ENCODE assay signal across 15 mouse cellular contexts in genomic region chr14:121983009-121983933, GRCm38 (mm10). TPM values are rescaled to one million over a fixed set of nuclear protein-coding genes. Genes with fewer than 3 reads are reported as not detected.
A peak's percentile ranks its signal among the peaks of the same experiment; 100 is the strongest.
DNase-seq lines count a peak whose midpoint lies in the region; ATAC-seq lines count a peak whose summit lies in the region.
"Had no signal": no experiment of that assay in that cellular context is flagged by ENCODE, and none has a peak within 500 bp of the region (broad histone marks: within the 10 kb centered on the region; RNA-seq: fewer than 3 reads in every experiment).

No protein-coding gene starts in this region.

- H3K4me3 ChIP-seq in heart, embryonic 14.5 days (ENCODE audit: control insufficient read depth in 1 of 2, insufficient read depth in 1 of 2, low read depth in 1 of 2, low read length in 2 of 2): no peak overlapping the region
- no peak overlapping the region for H3K4me3 ChIP-seq in intestine, embryonic 16.5 days (ENCODE audit: low read length)
- no peak overlapping the region for H3K4me3 ChIP-seq in liver, embryonic 15.5 days (replicated peaks)
- H3K4me3 ChIP-seq in hindbrain, embryonic 10.5 days: no peak overlapping the region
- no peak overlapping the region for H3K4me3 ChIP-seq in forebrain, embryonic 12.5 days (replicated peaks)
- H3K4me3 ChIP-seq: midbrain, embryonic 15.5 days had no signal

- no peak for DNase-seq in heart, postnatal 14 days
- DNase-seq in layer of hippocampus, adult 8-10 months (ENCODE audit: low spot score in 2 of 2): no peak
- no peak for DNase-seq in hindbrain, embryonic 10.5 days (ENCODE audit: low spot score)
- DNase-seq: adrenal gland, postnatal 25 days; cerebellum, adult 9-11 months; left cerebral cortex, postnatal 4 days; spleen, adult 18-20 months had no signal

- no peak overlapping the region for H3K9ac ChIP-seq in heart, embryonic 14.5 days (ENCODE audit: low read length)
- no peak overlapping the region for H3K9ac ChIP-seq in intestine, embryonic 16.5 days (ENCODE audit: low read depth, low read length)
- no peak overlapping the region for H3K9ac ChIP-seq in liver, embryonic 15.5 days
- H3K9ac ChIP-seq in forebrain, embryonic 12.5 days: no peak overlapping the region
- H3K9ac ChIP-seq: midbrain, embryonic 15.5 days had no signal

- peak overlapping the region; percentile 12; the same call in 1 of the 2 replicates for H3K4me2 ChIP-seq in heart, embryonic 14.5 days (ENCODE audit: low read length)
- 0 out of 2 replicates have a peak overlapping the region, but pooled peaks have one; percentile 17 for H3K4me2 ChIP-seq in intestine, embryonic 16.5 days (ENCODE audit: low read depth, low read length)
- no peak overlapping the region for H3K4me2 ChIP-seq in liver, embryonic 15.5 days
- H3K4me2 ChIP-seq in forebrain, embryonic 12.5 days: no peak overlapping the region
- H3K4me2 ChIP-seq: midbrain, embryonic 15.5 days had no signal

- peak; percentile 46; the same call in 1 of the 2 replicates for ATAC-seq in heart, embryonic 14.5 days (ENCODE audit: insufficient number of reproducible peaks, insufficient read depth, low FRiP score, low read depth)
- ATAC-seq in activated CD4-positive, CD25-positive, alpha-beta regulatory T cell, adult 4 months: peak; percentile 24
- ATAC-seq in intestine, embryonic 16.5 days: peak; percentile 83
- ATAC-seq in liver, embryonic 15.5 days (ENCODE audit: insufficient read depth): 0 out of 2 replicates have a peak, but pooled peaks have one; percentile 44
- no peak for ATAC-seq in forebrain, embryonic 12.5 days (ENCODE audit: low FRiP score)
- ATAC-seq: midbrain, embryonic 15.5 days had no signal

- no peaks in the 10 kb centered on the region for H3K9me3 ChIP-seq in heart, embryonic 14.5 days (ENCODE audit: control insufficient read depth, low read length)
- no peaks in the 10 kb centered on the region for H3K9me3 ChIP-seq in intestine, embryonic 16.5 days (ENCODE audit: control insufficient read depth, low read length)
- H3K9me3 ChIP-seq in liver, embryonic 15.5 days (replicated peaks): no peaks in the 10 kb centered on the region
- no peaks in the 10 kb centered on the region for H3K9me3 ChIP-seq in hindbrain, embryonic 10.5 days
- no peaks in the 10 kb centered on the region for H3K9me3 ChIP-seq in forebrain, embryonic 12.5 days
- H3K9me3 ChIP-seq: midbrain, embryonic 15.5 days had no signal

- H3K27me3 ChIP-seq in heart, embryonic 14.5 days (ENCODE audit: control insufficient read depth, insufficient read depth, low read length): no peaks in the 10 kb centered on the region
- no peaks in the 10 kb centered on the region for H3K27me3 ChIP-seq in intestine, embryonic 16.5 days (replicated peaks; ENCODE audit: control insufficient read depth, insufficient read depth, low read length)
- H3K27me3 ChIP-seq in liver, embryonic 15.5 days: no peaks in the 10 kb centered on the region
- H3K27me3 ChIP-seq in hindbrain, embryonic 10.5 days (ENCODE audit: insufficient read depth, poor library complexity, severe bottlenecking): no peaks in the 10 kb centered on the region
- H3K27me3 ChIP-seq in forebrain, embryonic 12.5 days: no peaks in the 10 kb centered on the region
- H3K27me3 ChIP-seq: midbrain, embryonic 15.5 days had no signal

- 37% methylated on average over 8 of the region's 8 CpGs for WGBS in heart, embryonic 14.5 days
- WGBS in intestine, embryonic 16.5 days: 50% methylated on average over 8 of the region's 8 CpGs
- 33% methylated on average over 8 of the region's 8 CpGs for WGBS in liver, embryonic 15.5 days (ENCODE audit: insufficient replicate concordance)
- WGBS in hindbrain, embryonic 10.5 days: 79% methylated on average over 8 of the region's 8 CpGs
- 74% methylated on average over 8 of the region's 8 CpGs for WGBS in forebrain, embryonic 12.5 days

- peaks cover 6 to 12% of the 10 kb centered on the region in 2 experiments for H3K4me1 ChIP-seq in heart, embryonic 14.5 days (ENCODE audit: control insufficient read depth in 2 of 2, insufficient read depth in 2 of 2, low read length in 2 of 2)
- H3K4me1 ChIP-seq in intestine, embryonic 16.5 days (ENCODE audit: control insufficient read depth, insufficient read depth, low read length): 0 out of 2 replicates have a peak, but pooled peaks cover 4% of the 10 kb centered on the region
- peaks cover 18% of the 10 kb centered on the region for H3K4me1 ChIP-seq in liver, embryonic 15.5 days (replicated peaks)
- H3K4me1 ChIP-seq in hindbrain, embryonic 10.5 days (replicated peaks): 0 out of 2 replicates have a peak, but pooled peaks cover 5% of the 10 kb centered on the region
- H3K4me1 ChIP-seq in forebrain, embryonic 12.5 days: no peaks in the 10 kb centered on the region
- H3K4me1 ChIP-seq: midbrain, embryonic 15.5 days had no signal

- intact Hi-C loops in heart, postnatal 14 days (cut with DNase I): no loop called here

- H3K36me3 ChIP-seq in heart, embryonic 14.5 days (ENCODE audit: control insufficient read depth, insufficient read depth, low read length): no peaks in the 10 kb centered on the region
- no peaks in the 10 kb centered on the region for H3K36me3 ChIP-seq in intestine, embryonic 16.5 days (ENCODE audit: control insufficient read depth, insufficient read depth, low read length)
- H3K36me3 ChIP-seq in liver, embryonic 15.5 days (replicated peaks): no peaks in the 10 kb centered on the region
- no peaks in the 10 kb centered on the region for H3K36me3 ChIP-seq in hindbrain, embryonic 10.5 days
- H3K36me3 ChIP-seq in forebrain, embryonic 12.5 days (replicated peaks): no peaks in the 10 kb centered on the region
- H3K36me3 ChIP-seq: midbrain, embryonic 15.5 days had no signal

- H3K27ac ChIP-seq in heart, embryonic 14.5 days (replicated peaks in 1 of 2; ENCODE audit: control insufficient read depth in 1 of 2, insufficient read depth in 1 of 2, low read depth in 2 of 2, low read length in 2 of 2): peak overlapping the region; percentile 61 to 68
- peak overlapping the region; percentile 63; the same call in 1 of the 2 replicates for H3K27ac ChIP-seq in intestine, embryonic 16.5 days (ENCODE audit: low read length)
- H3K27ac ChIP-seq in liver, embryonic 15.5 days (replicated peaks): 0 out of 2 replicates have a peak overlapping the region, but pooled peaks have one; percentile 29
- no peak overlapping the region for H3K27ac ChIP-seq in hindbrain, embryonic 10.5 days
- no peak overlapping the region for H3K27ac ChIP-seq in forebrain, embryonic 12.5 days
- H3K27ac ChIP-seq: midbrain, embryonic 15.5 days had no signal

RNA-seq across cellular contexts. Expression of gene Gpr183, which starts 18.3 kb away (rescaled TPM):
- polyA plus RNA-seq in heart, embryonic 14.5 days (2014; fragmentation: Nextera tagmentation; extraction: Ambion mirVana): 1.9 and 2.4 TPM in 2 replicates
- total RNA-seq in heart, postnatal 14 days (2021): under 1 TPM; 0.54 to 0.67 TPM
- 100 to 1,000 TPM; 104 to 118 TPM for polyA plus RNA-seq in activated CD4-positive, CD25-positive, alpha-beta regulatory T cell, adult 4 months (2017; shearing (Covaris generic))
- polyA plus RNA-seq in intestine, embryonic 16.5 days (2015; fragmentation: Nextera tagmentation; extraction: Ambion mirVana): 3.7 and 4.1 TPM in 2 replicates
- 1.3 and 1.5 TPM in 2 replicates for polyA plus RNA-seq in liver, embryonic 15.5 days (2015; fragmentation: Nextera tagmentation; extraction: Ambion mirVana)
- total RNA-seq in layer of hippocampus, adult 8-10 months (2022): 1 to 10 TPM in 2 of 4 experiments, under 1 TPM in 2; 0.50 to 7.3 (median 2.6) TPM
- polyA plus RNA-seq in hindbrain, embryonic 10.5 days (2016; fragmentation: Nextera tagmentation; extraction: Ambion mirVana): 2.0 and 2.4 TPM in 2 replicates
- polyA plus RNA-seq in forebrain, embryonic 12.5 days (2016; fragmentation: Nextera tagmentation; extraction: Ambion mirVana): 1.4 and 1.8 TPM in 2 replicates

RNA-seq across cellular contexts. Expression of gene Timm8a2, which starts 51.2 kb away (rescaled TPM):
- polyA plus RNA-seq in heart, embryonic 14.5 days (2014; fragmentation: Nextera tagmentation; extraction: Ambion mirVana): not detected in 2 replicates
- total RNA-seq in heart, postnatal 14 days (2021): not detected
- polyA plus RNA-seq in activated CD4-positive, CD25-positive, alpha-beta regulatory T cell, adult 4 months (2017; shearing (Covaris generic)): not detected
- not detected in 2 replicates for polyA plus RNA-seq in intestine, embryonic 16.5 days (2015; fragmentation: Nextera tagmentation; extraction: Ambion mirVana)
- polyA plus RNA-seq in liver, embryonic 15.5 days (2015; fragmentation: Nextera tagmentation; extraction: Ambion mirVana): not detected in 2 replicates
- total RNA-seq in layer of hippocampus, adult 8-10 months (2022): not detected
- not detected in 2 replicates for polyA plus RNA-seq in hindbrain, embryonic 10.5 days (2016; fragmentation: Nextera tagmentation; extraction: Ambion mirVana)
- not detected in 2 replicates for polyA plus RNA-seq in forebrain, embryonic 12.5 days (2016; fragmentation: Nextera tagmentation; extraction: Ambion mirVana)
- total RNA-seq: adrenal gland, postnatal 25 days; gastrocnemius, adult 8-10 months had no signal
- polyA plus RNA-seq: C2C12; midbrain, embryonic 15.5 days had no signal

Comparison
In these comparisons a context has a peak if more than half of its experiments do, and no peak if none do; other contexts are left out.
1. H3K27ac ChIP-seq: peak in heart, embryonic 14.5 days (2 of 2), intestine, embryonic 16.5 days (single experiment) and liver, embryonic 15.5 days (single experiment); none in hindbrain, embryonic 10.5 days (single experiment) and forebrain, embryonic 12.5 days (single experiment).
2. H3K4me2 ChIP-seq: peak in heart, embryonic 14.5 days (single experiment) and intestine, embryonic 16.5 days (single experiment); none in liver, embryonic 15.5 days (single experiment) and forebrain, embryonic 12.5 days (single experiment).
3. RNA of gene Gpr183, which starts 18.3 kb away (polyA plus RNA-seq): 104 to 118 TPM in activated CD4-positive, CD25-positive, alpha-beta regulatory T cell, adult 4 months; 3.7 to 4.1 TPM in intestine, embryonic 16.5 days, 1.9 to 2.4 TPM in heart, embryonic 14.5 days, 2.0 to 2.4 TPM in hindbrain, embryonic 10.5 days, 1.4 to 1.8 TPM in forebrain, embryonic 12.5 days and 1.3 to 1.5 TPM in liver, embryonic 15.5 days; every median in the first group is over 10 times any median in the second.